Mouse (Mus musculus) ovary, postnatal 36 days (tissue): ENCODE data around the gene Adgrf5.
"Not testable (repeated sequence)": the region's sequence is repeated elsewhere in the genome, so short reads cannot be mapped to it uniquely, and the experiment has no call there.

Source experiments
- DNase-seq: peaks from one replicate; pipeline ENCODE4 v3.0.0; 2022; ENCODE audit warnings: low spot score, mixed read lengths

The Adgrf5 gene

DNA sequence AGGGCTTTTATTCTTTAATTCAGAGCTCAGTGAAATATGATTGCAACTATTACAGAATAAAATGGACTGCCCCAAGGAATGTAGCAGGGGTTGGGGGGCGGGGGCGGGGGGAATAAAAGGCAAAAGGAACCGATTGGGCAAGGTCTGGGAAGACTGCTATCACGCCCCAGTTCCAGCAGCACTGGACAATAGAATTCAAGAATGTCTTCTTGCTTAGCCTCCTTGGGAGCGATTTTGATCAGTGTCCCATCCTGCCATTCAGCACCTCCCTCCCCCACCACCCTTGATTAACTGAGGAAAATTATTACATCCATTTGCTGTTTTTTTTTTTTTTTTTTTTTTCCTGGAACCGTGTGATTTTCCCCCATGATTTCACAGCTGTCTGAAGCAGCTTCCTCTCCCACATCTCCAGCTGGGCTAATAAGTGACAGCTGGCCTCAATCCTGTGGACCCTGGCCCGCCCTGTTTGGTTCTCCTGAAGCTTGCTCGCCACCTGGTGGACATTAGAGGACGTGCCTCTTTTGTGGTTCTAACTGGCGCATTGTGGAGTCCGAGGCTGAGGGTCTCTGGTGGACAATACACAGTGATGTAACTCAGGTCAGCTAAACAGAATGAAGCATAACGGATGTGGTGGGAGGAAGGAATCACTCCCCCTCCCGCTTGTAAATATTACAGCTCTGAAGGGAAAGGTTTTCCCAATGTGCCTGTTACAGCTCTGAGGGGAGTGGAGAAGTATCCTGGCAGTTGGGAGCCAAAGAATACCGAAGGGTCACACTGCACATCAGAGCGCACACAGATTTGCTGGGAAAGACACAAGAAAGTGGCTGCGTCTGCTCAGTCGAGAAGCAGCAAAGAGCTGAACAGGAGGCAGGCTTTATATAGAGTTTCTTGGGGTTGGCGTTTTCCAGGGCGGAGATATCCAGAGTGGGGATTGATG, 100.3 kb downstream of the Adgrf5 start:
- DNase-seq = peak; percentile 60

DNA sequence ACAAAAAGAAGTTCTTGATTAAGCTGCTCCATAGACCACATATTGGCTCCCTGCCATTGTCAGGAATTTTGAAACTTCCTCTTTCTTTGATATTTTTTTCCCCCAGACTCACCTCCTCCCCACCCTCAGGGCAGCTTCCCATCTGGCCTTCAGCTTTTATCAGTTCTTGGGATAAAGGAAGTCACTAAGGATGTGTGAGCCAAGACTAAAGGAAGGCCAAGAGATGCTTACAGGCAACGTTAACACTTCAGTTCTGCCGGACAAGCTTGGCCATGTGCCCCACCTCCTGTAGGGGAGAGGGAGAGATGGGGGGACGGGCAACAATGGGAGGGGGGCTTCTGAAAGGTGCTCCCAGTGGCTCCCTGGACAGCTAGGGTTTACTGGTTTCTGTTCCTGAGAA, 109.8 kb downstream of the Adgrf5 start:
- peak; percentile 3 for DNase-seq

DNA sequence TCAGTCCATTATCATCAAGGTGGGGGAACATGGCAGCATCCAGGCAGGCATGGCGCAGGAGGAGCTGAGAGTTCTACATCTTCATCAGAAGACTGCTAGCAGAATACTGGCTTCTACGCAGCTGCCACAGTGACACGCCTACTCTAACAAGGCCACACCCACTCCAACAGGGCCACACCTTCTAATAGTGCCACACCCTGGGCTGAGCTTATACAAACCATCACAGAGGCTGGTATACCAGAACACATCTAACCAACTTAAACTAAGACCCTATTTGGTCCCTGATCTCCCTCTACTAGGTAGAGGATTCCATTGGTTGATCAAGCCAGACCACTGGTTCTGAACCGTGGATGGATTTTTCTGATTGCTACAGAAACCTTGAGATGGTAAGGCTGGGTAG, 112.3 kb downstream of the Adgrf5 start:
- DNase-seq = no peak

DNA sequence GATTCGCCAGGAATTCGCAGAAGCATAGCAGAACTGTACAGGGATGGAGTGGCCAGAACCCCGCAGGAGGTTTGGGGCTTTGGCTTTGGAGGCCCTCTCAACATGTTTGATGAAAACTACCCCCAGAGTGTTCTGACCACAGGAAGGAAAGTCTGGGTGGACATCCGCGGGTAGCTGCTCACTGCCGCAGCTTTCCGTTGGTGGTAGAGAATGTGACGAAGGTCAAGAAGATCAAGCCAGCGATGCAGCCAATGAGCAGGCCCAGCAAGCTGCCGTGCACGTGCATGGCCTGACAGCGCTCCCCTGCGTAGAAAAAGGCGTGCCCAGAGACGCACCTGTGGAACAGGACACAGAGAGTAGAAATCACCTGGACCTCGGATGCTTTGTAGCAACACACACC, 114.5 kb downstream of the Adgrf5 start:
- no peak for DNase-seq

DNA sequence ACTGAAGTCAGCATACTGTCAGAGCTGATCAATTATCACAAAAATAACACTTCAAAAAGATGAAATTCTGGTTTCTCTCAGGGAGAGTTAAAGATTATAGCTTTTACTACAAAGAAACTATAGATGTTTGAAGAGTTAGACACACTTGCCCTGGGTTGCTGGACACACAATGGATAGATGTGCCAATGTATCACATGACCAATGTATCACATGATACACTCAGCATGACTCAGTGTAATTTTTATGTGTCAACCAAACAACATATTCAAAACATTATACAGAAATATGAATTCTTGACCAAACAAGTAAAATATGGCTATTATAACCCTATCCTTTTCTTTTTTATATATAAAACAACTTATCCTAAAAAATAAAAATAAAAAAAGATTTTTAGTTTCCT, 117.4 kb downstream of the Adgrf5 start:
- no peak for DNase-seq

DNA sequence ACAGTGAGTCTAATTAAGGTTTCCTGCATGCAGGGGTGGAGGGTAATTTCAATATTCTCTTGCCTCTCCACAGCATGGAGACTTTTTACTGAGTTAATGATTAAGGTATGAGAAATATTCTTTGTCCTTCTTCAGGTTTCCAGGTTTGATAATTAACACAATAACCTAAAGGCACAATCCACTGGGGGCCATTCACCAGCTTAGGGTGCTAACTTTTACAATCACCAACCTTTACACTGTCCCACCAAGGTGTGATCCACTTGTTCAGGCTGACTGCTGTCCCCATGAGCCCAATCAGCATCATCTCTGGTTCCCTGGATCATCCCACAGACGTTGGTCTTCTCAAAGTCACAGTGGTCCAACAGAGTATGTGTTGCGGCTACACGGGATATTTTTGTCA, 125.7 kb downstream of the Adgrf5 start:
- DNase-seq = no peak

DNA sequence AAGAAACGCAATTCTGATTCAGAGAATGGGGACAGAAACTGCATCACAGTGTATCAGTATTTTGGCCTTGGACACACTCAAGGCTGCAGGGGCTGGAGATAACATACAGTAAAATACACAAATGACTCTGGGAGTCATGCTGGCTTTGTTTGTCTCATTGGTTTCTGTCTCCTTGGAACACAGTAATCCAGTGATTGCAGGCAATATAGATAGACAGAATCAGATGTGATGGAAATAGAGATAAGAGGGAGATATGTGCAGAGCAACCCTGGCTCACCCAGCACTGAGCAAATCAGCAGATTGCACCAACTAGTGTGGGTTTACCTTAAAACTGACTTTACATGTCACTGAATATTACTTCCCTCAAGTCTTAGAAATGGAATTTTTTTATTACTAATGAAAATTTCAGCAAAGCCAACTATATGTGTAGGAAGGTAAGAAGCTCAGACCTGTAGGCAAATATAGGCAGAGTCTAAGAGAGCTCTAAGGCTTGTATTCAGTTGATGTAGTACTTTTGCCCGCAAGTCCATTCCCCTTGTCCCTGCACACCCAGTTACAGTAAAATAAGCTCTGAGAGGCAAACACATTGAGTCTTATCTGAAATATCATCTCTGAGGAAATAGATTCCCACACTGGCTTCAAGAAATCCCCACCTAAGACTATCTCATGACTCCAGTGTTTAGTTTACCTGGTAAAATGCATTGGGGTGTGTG, 128.3 kb downstream of the Adgrf5 start:
- no peak for DNase-seq

DNA sequence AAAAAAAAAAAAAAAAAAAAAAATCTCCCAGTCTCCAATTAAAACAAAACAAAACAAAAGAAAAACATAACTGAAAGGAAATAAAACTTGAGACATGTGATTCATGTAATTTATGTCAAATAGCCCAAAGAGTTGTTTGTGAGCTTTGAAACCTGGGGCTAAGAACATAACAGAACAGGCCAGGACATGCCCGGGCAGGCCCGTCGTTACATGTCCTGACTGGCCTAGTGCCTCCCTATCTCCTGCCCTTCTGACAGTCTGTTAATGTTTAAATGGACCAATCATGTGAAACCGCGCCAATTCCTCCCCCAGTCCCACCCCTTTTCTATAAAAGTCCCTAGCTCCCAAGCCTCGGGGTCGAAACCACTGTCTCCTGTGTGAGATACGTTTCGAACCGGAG, 130.1 kb downstream of the Adgrf5 start:
- DNase-seq = not testable (repeated sequence)

DNA sequence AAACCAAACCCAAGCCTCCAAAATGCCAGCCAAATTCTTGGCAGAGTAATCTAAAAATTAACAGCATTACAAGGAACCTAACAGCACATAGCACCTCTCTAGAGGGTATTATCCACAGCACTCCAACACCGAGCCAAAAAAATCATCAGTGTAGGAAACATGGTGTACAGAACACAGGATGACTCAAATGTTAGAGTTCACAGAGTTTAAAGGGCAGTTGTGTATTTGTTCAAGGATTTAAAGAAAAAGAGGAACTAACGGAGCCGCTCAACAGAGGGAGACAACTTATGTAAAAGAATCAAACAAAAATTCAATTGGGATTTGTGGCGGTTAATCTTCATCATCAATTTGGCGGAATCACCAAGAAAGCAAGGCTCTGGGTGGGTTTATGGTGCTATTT, 135.3 kb downstream of the Adgrf5 start:
- no peak for DNase-seq

DNA sequence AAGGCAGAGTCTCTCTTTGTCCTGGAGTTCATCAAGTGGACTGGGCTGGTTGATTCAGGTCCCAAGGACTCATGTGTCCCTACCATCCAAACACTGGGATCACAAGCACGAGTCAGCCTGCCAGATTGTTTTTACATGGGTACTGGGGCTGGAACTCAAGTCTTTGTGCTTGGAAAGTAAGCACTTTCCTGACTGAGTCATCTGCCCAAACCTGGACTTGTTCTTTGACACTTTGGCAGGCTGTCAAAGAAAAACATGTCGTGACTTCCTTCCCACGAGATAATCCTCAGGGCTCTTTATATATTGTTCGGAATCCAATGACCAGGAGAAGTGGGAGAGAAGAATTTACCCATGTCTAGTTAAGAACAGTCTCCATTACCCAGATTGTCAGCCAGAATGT, 137.3 kb downstream of the Adgrf5 start:
- DNase-seq = no peak

DNA sequence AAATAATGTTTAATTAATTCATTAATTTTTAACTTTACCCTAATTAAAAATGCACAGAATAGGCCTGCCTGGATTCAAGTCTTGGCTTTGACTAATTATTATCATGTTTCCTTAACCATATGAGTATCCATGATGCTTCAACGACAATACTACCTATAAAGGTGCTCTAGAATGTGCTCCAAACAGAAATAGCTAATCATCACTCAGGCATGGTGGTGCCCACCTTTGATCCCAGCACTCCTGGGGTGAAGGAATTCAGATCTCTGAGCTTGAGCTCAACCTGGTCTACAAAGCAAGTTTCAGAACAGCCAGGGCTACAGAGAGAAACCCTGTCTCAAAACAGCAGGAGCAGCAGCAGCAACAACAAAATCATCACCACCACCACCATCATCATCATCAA, 140.3 kb downstream of the Adgrf5 start:
- DNase-seq = no peak

DNA sequence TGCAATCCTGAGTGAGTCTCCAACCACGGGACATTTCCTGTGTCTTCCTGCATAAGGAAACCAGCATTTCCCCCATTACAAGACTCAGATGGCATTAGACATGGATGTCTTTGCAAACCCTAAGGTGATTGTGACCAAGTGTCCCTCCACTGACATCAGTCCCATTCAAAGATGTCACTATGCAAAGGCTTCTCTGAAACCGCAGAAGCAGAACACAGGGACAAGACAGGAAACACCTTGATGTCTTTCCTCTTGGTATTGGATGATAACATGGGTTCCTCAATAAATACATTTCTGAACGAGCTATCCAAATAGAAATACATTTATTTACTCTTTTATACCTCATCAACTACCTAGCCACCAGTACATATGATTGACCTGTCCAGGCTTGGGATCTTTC, 141.0 kb downstream of the Adgrf5 start:
- no peak for DNase-seq

DNA sequence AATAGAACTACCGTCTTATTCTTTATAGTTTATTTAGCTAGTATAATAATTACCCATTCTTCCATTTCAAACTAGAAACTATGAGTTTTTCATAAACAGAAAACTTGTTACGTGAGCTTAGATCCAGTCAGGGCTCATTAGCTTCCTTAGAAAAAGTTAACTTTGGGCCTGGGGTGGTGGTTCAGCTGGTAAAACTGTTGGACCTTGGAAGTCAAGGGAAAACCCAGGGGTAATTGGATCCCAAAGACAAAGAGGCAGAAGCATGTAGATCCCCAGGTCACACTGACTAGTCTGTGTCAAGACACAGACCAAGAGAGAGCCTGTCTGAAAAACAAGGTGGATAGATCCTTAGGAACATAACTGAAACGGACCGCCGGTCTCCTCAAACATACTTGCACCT, 141.4 kb downstream of the Adgrf5 start:
- DNase-seq = no peak

DNA sequence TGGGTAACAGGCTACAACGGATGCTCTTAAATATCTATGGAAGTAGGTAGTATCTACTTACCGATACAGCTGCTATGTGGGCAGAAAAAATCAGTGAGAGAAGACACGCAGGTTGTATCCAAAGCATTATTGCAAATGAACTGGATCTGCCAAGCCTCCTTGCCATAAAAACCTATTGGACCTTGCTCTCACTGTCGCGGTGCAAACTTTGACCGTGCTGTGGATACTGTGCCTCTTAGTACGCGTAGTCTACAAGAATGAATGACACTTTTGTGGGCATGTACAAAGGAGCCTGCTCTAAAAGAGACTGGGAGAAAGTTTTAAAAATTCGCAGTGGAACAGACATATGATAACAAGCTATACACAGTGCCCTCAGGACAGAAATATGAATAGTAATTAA, 142.3 kb downstream of the Adgrf5 start, which contains the start of gene Mep1a:
Gene Mep1a (minus strand): TSS at position 221 of the 400 bp plus-strand sequence.
- DNase-seq = no peak

DNA sequence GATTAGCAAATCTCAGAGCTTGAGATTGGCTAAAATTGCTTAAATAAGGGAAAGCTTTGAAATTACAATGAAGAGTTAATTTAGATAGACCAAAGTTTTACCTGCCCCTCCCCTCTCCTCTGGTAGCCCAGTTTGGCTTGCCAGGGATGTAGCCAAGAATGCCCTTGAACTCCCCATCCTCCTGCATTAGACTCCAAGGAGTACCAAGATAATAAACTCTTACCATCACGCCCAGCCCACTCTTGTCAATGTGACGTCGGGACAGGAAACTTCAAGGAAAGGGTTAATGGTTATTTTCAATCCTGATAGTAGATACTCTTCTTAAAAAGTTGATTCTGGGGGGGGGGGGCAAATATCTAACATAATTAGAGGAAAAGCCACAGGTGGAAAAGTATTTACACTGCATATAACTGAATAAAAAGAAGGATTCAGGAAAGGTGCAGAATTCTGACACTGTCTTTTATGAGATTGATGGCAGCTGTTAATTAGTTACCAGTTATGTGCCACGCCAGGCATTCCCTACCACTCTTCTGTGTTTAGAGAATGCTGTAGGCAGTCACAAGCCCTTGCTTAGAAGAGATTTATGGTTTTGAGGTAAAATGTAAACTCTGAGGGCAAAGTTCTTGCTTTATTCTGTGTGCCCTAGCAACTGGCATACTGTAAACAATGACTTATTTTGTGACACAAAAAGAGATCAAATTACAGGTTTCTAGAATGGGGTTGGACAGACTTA, 143.8 kb downstream of the Adgrf5 start:
- no peak for DNase-seq

DNA sequence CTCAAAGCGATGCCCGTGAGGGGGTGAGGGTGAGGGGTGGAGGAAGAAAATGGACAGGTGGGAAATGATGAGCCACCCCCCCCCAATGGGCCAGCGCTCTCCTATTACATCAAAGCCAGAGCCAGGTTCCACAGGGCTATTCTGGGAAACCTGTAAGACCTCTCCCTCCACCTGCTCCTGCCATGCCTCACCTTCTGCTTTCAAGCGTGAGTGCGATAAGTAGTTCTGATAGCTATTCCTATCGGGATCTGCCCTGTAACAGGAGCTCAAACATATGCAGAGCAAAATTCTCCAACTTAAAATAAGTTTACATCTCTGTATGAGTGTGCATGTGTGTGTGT, 144.3 kb downstream of the Adgrf5 start:
- no peak for DNase-seq
